Mouse (Mus musculus) erythroblast, embryonic 14.5 days (primary cell): ENCODE measurements around the gene Vmn1r189. TPM values are rescaled to one million over a fixed set of nuclear protein-coding genes. Genes with fewer than 3 reads are reported as not detected.
"Not testable (repeated sequence)": the region's sequence is repeated elsewhere in the genome, so short reads cannot be mapped to it uniquely, and the experiment has no call there.

Experiments used
- H3K27me3 ChIP-seq: 2 replicates; pipeline ENCODE4 v1.6.1; 2012; ENCODE audit warnings: inconsistent platforms; ENCODE audit not compliant: control insufficient read depth
- H3K36me3 ChIP-seq: 2 replicates; pipeline ENCODE4 v1.6.1; 2012; ENCODE audit warnings: mild to moderate bottlenecking, inconsistent platforms; ENCODE audit not compliant: control insufficient read depth
- H3K4me1 ChIP-seq: 2 replicates; pipeline ENCODE4 v1.6.1; 2012; ENCODE audit warnings: inconsistent platforms; ENCODE audit not compliant: control insufficient read depth
- H3K4me3 ChIP-seq: replicated peaks from 2 replicates; pipeline ENCODE3; 2012; ENCODE audit warnings: moderate library complexity, mild to moderate bottlenecking, inconsistent platforms
- H3K9me3 ChIP-seq: 2 replicates; pipeline ENCODE4 v1.6.1; 2012; ENCODE audit warnings: low read length, inconsistent platforms, mixed read lengths; ENCODE audit not compliant: control insufficient read depth
- GATA1 ChIP-seq: IDR thresholded peaks from 2 replicates; pipeline ENCODE4 v1.6.1; 2012; ENCODE audit warnings: low read length, inconsistent platforms, mixed read lengths
- TAL1 ChIP-seq: IDR thresholded peaks from 3 replicates; pipeline ENCODE4 v1.6.1; 2012; ENCODE audit warnings: low read length, inconsistent platforms, mixed read lengths
- polyA plus RNA-seq: library from polyadenylated mRNA; stranded (reverse); fragments of >175 nt; gene quantifications from 2 replicates; pipeline ENCODE4 v1.2.3, GENCODE M21; 2012

The Vmn1r189 gene
- not detected in 2 replicates for polyA plus RNA-seq

DNA sequence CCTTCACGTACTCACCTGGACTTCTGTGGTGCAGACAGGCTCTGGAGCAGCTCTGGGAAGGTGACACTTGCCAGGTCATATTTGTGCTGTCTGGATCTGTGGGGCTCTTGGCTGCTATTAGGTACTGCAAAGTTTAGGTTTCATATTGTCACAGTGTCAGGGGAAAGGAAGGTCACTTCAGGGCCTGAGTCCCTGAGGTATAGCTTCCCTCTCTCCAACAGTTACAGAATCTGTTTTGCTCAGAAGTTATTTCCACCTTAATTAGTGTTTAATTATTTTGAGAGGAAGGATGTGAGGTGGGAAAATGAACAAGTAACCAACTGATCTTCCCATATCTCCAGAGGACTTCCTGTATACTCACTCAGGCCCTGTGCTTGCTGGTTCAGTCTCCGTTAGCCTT lies at the start of gene Vmn1r189:
Gene Vmn1r189 (minus strand): TSS at position 101 of the 400 bp plus-strand sequence.
- not testable (repeated sequence) for H3K9me3 ChIP-seq, H3K27me3 ChIP-seq, H3K36me3 ChIP-seq, H3K4me1 ChIP-seq, H3K4me3 ChIP-seq

GRCm38 (mm10) chr13:22136495-22137293 lies 31.1 kb upstream of the Vmn1r189 start:
- not testable (repeated sequence) for H3K27me3 ChIP-seq, H3K9me3 ChIP-seq, H3K36me3 ChIP-seq, H3K4me1 ChIP-seq, H3K4me3 ChIP-seq

- H3K4me1 ChIP-seq, H3K9me3 ChIP-seq, H3K4me3 ChIP-seq: not testable (repeated sequence)
These were observed 21.5 kb downstream of the Vmn1r189 start, which contains the start of gene Vmn1r188 for GRCm38 (mm10) chr13:22084140-22084539. TSS of gene Vmn1r188 (plus strand) at chr13:22084440.

DNA sequence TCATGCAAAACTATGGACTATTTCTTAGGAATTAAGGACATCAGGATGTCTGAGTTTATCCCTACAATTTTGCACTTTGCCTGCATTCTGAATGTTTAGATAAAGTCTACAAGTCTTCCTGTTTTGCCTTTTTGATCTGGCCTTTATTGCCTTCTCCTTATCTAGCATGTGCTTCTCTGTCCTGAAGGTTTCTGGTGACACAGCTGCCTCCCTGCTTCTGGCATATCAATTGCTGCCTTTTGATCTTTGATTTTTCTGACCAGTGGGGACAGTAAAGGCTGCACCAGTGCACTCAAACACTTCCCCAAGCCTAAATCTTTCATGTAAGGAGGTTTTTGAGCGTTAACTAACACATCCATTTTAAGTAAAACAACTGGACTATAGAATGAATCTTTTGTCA lies 42.2 kb downstream of the Vmn1r189 start:
- Histone ChIP-seq H3K27me3 (no peaks in the 10 kb centered on the region), H3K36me3 (no peaks in the 10 kb centered on the region), H3K4me3 (no peak overlapping the region), H3K4me1 (no peaks in the 10 kb centered on the region), H3K9me3 (no peaks in the 10 kb centered on the region)
- TF ChIP-seq TAL1 (no peak), GATA1 (no peak)

More at GRCm38 (mm10) chr13:22084140-22084539, 21.5 kb downstream of the Vmn1r189 start, which contains the start of gene Vmn1r188:
- H3K36me3 ChIP-seq, H3K27me3 ChIP-seq: not testable (repeated sequence)

DNA sequence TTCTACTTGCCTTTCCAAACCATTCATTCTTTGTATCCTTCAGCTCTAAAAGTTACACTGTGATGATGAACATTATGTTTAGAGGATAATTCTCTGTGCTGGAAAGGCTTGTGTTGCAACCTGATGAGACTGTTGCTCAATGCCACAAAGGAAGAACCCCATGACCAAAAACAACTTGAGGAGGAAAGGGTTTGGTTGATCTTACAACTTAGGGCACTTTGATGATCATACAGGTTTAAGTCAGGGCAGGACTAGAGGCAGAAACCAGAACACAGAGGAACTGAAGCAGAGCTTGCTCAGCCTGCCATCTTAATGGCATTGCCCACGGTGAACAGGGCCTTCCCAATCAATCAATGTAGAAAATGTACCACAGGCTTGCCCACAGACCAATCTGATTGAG lies 44.2 kb downstream of the Vmn1r189 start:
- H3K4me3 ChIP-seq: no peak overlapping the region
- no peaks in the 10 kb centered on the region for H3K27me3 ChIP-seq
- H3K9me3 ChIP-seq: no peaks in the 10 kb centered on the region
- H3K4me1 ChIP-seq: no peaks in the 10 kb centered on the region
- no peaks in the 10 kb centered on the region for H3K36me3 ChIP-seq
- TF ChIP-seq GATA1: no peak
- no peak for TF ChIP-seq TAL1

- Histone ChIP-seq H3K4me3 (no peak overlapping the region), H3K4me1 (peaks cover 29% of the 10 kb centered on the region), H3K36me3 (no peaks in the 10 kb centered on the region), H3K27me3 (peaks cover 2% of the 10 kb centered on the region; the same call in 1 of the 2 replicates), H3K9me3 (no peaks in the 10 kb centered on the region)
- TF ChIP-seq GATA1 (no peak), TAL1 (no peak)
These were observed 51.9 kb downstream of the Vmn1r189 start for GRCm38 (mm10) chr13:22053754-22054153.

DNA sequence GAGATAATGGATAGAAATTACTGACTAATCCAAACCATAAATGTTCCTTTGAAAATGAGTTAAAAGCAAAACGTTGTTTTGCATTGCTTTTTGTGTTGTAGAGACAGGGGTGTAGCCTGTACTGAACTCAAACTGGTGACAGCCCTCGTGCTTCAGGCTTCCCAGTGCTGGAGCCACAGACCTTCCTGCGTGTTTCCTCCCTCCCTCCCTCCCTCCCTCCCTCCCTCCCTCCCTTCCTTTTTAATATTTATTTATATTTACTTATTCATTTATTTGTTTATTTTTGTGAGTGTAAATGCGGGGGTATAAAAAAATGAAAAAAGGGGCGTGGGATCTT lies 54.1 kb downstream of the Vmn1r189 start:
- Histone ChIP-seq H3K4me3 (peak overlapping the region; percentile 69), H3K9me3 (no peaks in the 10 kb centered on the region), H3K4me1 (peaks cover 39% of the 10 kb centered on the region), H3K27me3 (peaks cover 2% of the 10 kb centered on the region; the same call in 1 of the 2 replicates), H3K36me3 (no peaks in the 10 kb centered on the region)
- TF ChIP-seq TAL1 (no peak), GATA1 (no peak)

DNA sequence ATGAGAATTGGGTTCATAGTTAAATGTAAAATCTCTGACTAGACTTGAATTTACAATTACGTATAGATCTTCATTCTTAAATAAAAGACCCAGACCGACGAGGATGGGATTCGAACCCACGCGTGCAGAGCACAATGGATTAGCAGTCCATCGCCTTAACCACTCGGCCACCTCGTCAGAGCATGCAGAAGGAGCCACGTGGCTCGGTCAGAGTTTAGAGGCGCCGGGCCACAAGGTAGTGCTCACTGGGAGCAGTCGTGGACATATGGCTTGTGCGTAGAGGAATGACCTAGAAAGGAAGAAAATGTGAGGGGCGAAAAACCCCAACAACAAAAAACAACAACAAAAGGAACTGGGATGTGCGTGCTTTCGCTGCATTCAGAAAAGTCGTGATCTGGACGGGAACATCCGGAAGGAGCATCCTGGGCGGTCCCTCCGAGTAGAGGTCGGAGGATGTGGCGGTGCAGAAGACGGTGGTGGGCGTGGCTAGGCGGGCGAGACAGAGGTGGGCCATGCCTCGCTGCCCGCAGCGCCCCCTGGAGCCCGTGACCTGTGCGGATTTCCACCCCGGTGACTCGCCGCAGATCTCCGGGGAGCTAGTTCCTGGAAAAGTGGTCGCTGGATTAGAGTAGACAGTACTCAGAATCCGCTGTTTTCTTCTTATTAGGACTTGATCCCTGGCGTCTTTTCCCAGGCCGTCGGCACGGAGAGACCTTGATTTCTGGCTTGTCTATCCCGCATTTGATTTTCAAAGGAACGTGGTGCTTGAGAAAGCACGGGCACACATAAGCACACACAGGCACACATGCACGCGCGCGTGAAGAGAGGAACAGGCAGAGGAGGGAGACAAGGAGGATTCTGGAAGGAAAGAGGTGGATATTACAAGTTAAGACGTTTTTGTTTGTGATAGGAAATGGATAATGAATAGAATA lies 54.8 kb downstream of the Vmn1r189 start:
- no peak for TF ChIP-seq TAL1
- no peak for TF ChIP-seq GATA1
- Histone ChIP-seq H3K9me3 (no peaks in the 10 kb centered on the region), H3K4me3 (peak overlapping the region; percentile 69), H3K36me3 (no peaks in the 10 kb centered on the region), H3K27me3 (peaks cover 2% of the 10 kb centered on the region; the same call in 1 of the 2 replicates), H3K4me1 (peaks cover 44% of the 10 kb centered on the region)

Other genes with a start within 250 kb of the Vmn1r189 start
- gene Zfp184, start 160.7 kb downstream of the Vmn1r189 start, polyA plus RNA-seq: not detected in 2 replicates
- gene Pom121l2, start 124.6 kb downstream of the Vmn1r189 start, polyA plus RNA-seq: not detected in 2 replicates
- gene Prss16, start 96.1 kb downstream of the Vmn1r189 start, polyA plus RNA-seq: not detected in 2 replicates
- gene Hist1h2ah, start 70.3 kb downstream of the Vmn1r189 start, polyA plus RNA-seq: 105 and 181 TPM in 2 replicates
- 6.1 and 13.9 TPM in 2 replicates for gene Hist1h2bk, start 70.0 kb downstream of the Vmn1r189 start, polyA plus RNA-seq
- gene Hist1h4i, start 64.5 kb downstream of the Vmn1r189 start, polyA plus RNA-seq: 24.7 and 42.0 TPM in 2 replicates
- gene Hist1h2ag, start 62.9 kb downstream of the Vmn1r189 start, polyA plus RNA-seq: 9.1 and 21.8 TPM in 2 replicates
- 17.0 and 19.6 TPM in 2 replicates for gene Hist1h2bj, start 62.6 kb downstream of the Vmn1r189 start, polyA plus RNA-seq
- not detected in 2 replicates for gene Vmn1r188, start 21.4 kb downstream of the Vmn1r189 start, polyA plus RNA-seq
- gene Vmn1r191, start 78.1 kb upstream of the Vmn1r189 start, polyA plus RNA-seq: not detected in 2 replicates
- gene Vmn1r192, start 85.3 kb upstream of the Vmn1r189 start, polyA plus RNA-seq: 0.01 TPM in 1 of 2 replicates, not detected in the other
- gene Vmn1r193, start 117.3 kb upstream of the Vmn1r189 start, polyA plus RNA-seq: 0.01 TPM in 1 of 2 replicates, not detected in the other
- gene Vmn1r194, start 138.4 kb upstream of the Vmn1r189 start, polyA plus RNA-seq: not detected in 2 replicates
- gene Vmn1r195, start 164.7 kb upstream of the Vmn1r189 start, polyA plus RNA-seq: not detected in 2 replicates
- gene Vmn1r196, start 184.1 kb upstream of the Vmn1r189 start, polyA plus RNA-seq: not detected in 2 replicates
- gene Vmn1r197, start 218.8 kb upstream of the Vmn1r189 start, polyA plus RNA-seq: not detected in 2 replicates
- 0.01 TPM in 1 of 2 replicates, not detected in the other for gene Vmn1r198, start 244.5 kb upstream of the Vmn1r189 start, polyA plus RNA-seq